Comparison of ENCODE assay signal across 9 mouse cellular contexts in genomic region chr14:93543561-93543960, GRCm38 (mm10).
DNase-seq lines count a peak whose midpoint lies in the region; ATAC-seq and TF ChIP-seq lines count a peak whose summit lies in the region.
"Had no signal": no experiment of that assay in that cellular context is flagged by ENCODE, and none has a peak within 500 bp of the region (broad histone marks: within the 10 kb centered on the region; RNA-seq: fewer than 3 reads in every experiment).

No protein-coding gene starts in this region.

- intact Hi-C loops in gastrocnemius, postnatal 14 days (cut with DNase I; ENCODE audit: low total_unique reads): no loop called here
- intact Hi-C loops in left cerebral cortex, adult 2 months (cut with DNase I): loop anchor here (5.0 to 10.0 kb wide), 2 partner anchors 171 to 344 kb away; no protein-coding TSS in a partner anchor

- no peak for TF ChIP-seq CTCF in left cerebral cortex, adult 2 months (IDR thresholded peaks at IDR 0.05)
- no peak for TF ChIP-seq CTCF in intestine, postnatal 0 days (IDR thresholded peaks at IDR 0.05; ENCODE audit: low read depth)

- H3K4me2 ChIP-seq in intestine, postnatal 0 days (replicated peaks; ENCODE audit: low read depth): no peak overlapping the region
- H3K4me2 ChIP-seq: embryonic facial prominence, embryonic 15.5 days had no signal

- 66% methylated on average over 3 of the region's 3 CpGs for WGBS in intestine, postnatal 0 days

- no peaks in the 10 kb centered on the region for H3K4me1 ChIP-seq in intestine, postnatal 0 days (replicated peaks; ENCODE audit: control insufficient read depth, insufficient read depth, low read length)
- H3K4me1 ChIP-seq: embryonic facial prominence, embryonic 15.5 days had no signal

- no peaks in the 10 kb centered on the region for H3K36me3 ChIP-seq in intestine, postnatal 0 days (ENCODE audit: control insufficient read depth, insufficient read depth)
- H3K36me3 ChIP-seq: embryonic facial prominence, embryonic 15.5 days had no signal

- peak; percentile 66 for DNase-seq in adipocyte (ENCODE audit: low spot score)
- DNase-seq in brain, embryonic 18.5 days (ENCODE audit: low read depth, low spot score): peak; percentile 20
- peak; percentile 29 for DNase-seq in gastrocnemius, postnatal 14 days
- DNase-seq in left cerebral cortex, adult 2 months (ENCODE audit: extremely low spot score in 1 of 2, low spot score in 2 of 2): peak; percentile 39 to 40
- DNase-seq in urinary bladder, postnatal 10 days (ENCODE audit: low spot score): no peak
- DNase-seq in lung, postnatal 10 days: no peak
- DNase-seq: liver, postnatal 0 days had no signal

- H3K9ac ChIP-seq in intestine, postnatal 0 days (ENCODE audit: low read depth, low read length): no peak overlapping the region
- H3K9ac ChIP-seq: embryonic facial prominence, embryonic 15.5 days; liver, postnatal 0 days had no signal

- H3K9me3 ChIP-seq in intestine, postnatal 0 days (ENCODE audit: control insufficient read depth): no peaks in the 10 kb centered on the region
- H3K9me3 ChIP-seq: embryonic facial prominence, embryonic 15.5 days had no signal

- H3K27ac ChIP-seq in left cerebral cortex, adult 2 months: peak overlapping the region; percentile 69
- H3K27ac ChIP-seq in intestine, postnatal 0 days (ENCODE audit: low read depth, low read length): no peak overlapping the region
- H3K27ac ChIP-seq: embryonic facial prominence, embryonic 15.5 days had no signal

- H3K4me3 ChIP-seq in left cerebral cortex, adult 2 months: no peak overlapping the region
- H3K4me3 ChIP-seq in intestine, postnatal 0 days (ENCODE audit: low read depth, low read length): no peak overlapping the region
- H3K4me3 ChIP-seq: embryonic facial prominence, embryonic 15.5 days had no signal

- no peaks in the 10 kb centered on the region for H3K27me3 ChIP-seq in intestine, postnatal 0 days (replicated peaks; ENCODE audit: control insufficient read depth, insufficient read depth, low read length)
- H3K27me3 ChIP-seq: embryonic facial prominence, embryonic 15.5 days had no signal

- ATAC-seq in intestine, postnatal 0 days: no peak
- ATAC-seq: liver, postnatal 0 days had no signal

Comparison
In these comparisons a context has a peak if more than half of its experiments do, and no peak if none do; other contexts are left out.
1. DNase-seq: peak in adipocyte (single experiment), brain, embryonic 18.5 days (single experiment), gastrocnemius, postnatal 14 days (single experiment) and left cerebral cortex, adult 2 months (2 of 2); none in urinary bladder, postnatal 10 days (single experiment) and lung, postnatal 10 days (single experiment).